Mouse (Mus musculus) layer of hippocampus, adult 9-11 months (tissue): ENCODE results near the gene Tnr.
"Not testable (repeated sequence)": the region's sequence is repeated elsewhere in the genome, so short reads cannot be mapped to it uniquely, and the experiment has no call there.

Experiments
- DNase-seq: peaks from one replicate; pipeline ENCODE4 v3.0.0; 2022

The Tnr gene

DNA sequence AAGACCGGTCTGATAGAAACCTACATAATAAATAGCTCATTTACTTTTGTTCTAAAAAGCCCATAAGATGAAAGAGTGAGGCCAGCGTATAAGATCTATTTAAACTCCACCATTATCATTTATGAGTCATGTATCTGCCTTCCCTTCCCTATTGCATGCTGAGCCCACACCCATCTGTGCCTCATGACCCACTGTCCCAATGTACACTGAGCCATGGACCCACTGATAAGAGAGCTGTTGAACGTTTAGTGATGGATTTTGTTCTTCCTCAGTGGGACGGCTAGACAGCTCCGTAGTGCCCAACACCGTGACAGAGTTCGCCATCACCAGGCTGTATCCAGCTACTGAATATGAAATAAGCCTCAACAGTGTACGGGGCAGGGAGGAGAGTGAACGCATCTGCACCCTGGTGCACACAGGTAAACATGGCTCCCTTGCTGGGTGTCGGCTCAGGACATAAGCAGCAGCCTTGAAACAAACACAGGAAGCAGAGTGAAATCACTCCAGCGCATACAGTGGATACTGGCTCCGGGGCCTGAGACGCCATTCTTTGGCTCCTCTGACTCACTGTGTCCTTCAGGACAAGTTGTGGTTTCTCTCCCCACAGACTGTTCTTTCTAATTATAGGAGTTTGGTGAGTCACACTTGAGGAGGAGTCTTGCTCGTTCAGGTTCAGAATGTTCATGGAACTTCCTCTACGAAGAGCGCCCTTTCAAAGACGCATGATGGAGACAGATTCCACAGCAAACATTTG lies 365.6 kb downstream of the Tnr start:
- DNase-seq, result no peak

GRCm38 (mm10) chr1:159890524-159890923 lies 367.0 kb downstream of the Tnr start:
- no peak for DNase-seq

DNA sequence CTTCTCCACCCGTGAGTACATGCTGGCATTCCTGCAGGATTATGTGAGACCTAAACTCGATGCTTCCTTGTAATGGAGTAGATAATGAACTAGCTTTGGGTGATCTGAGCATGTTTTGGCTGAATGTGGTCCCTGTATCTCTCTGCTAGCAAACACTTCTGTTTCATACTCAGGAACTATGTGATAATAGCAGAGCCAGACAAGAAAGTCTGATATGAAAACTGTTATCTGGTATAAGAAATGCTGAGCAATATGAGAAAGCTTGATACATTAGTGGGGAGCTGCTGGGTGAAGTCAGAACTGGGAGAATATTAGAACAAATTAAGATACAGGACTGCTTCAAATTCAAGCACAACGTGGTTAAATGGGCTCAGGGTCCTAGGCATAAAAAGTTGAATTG lies 371.5 kb downstream of the Tnr start:
- no peak for DNase-seq

DNA sequence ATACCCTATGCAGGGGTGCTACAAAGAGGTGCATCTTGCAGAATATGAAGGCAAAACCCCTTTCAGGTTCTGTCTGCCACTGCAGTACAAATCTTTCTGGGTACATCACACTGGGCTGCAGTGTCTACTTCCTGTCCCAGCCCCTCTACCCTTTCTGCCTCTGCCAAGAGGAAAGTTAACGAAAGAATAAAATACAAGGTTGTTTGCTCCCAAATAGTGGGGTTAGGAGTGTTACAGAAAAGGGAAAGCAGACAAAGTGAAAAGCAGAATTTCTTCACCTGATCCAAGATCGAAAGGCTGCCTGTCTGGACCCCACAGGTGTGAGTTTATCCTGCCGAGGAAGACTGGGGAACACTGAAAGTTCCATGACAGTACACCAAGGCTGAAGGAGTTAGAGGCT lies 376.4 kb downstream of the Tnr start:
- DNase-seq, result no peak

DNA sequence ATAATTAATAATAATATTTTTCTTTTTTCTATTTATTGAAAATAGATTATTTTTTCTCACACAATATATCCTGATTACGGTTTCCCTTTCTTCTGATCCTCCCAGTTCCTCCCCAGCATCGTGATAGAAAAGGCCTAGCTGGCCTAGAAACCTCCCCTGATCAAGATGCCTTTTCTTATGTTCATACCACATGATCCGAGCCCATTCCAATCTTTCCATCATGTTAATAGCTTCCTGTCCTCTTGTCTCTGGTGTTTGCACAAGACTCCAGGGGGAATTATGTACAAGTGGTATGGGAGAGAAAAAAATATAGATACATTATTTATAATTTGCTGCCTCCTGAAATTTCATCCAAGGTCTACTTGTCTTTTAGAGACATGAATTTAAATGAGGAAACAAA lies 377.1 kb downstream of the Tnr start:
- DNase-seq, result no peak

DNA sequence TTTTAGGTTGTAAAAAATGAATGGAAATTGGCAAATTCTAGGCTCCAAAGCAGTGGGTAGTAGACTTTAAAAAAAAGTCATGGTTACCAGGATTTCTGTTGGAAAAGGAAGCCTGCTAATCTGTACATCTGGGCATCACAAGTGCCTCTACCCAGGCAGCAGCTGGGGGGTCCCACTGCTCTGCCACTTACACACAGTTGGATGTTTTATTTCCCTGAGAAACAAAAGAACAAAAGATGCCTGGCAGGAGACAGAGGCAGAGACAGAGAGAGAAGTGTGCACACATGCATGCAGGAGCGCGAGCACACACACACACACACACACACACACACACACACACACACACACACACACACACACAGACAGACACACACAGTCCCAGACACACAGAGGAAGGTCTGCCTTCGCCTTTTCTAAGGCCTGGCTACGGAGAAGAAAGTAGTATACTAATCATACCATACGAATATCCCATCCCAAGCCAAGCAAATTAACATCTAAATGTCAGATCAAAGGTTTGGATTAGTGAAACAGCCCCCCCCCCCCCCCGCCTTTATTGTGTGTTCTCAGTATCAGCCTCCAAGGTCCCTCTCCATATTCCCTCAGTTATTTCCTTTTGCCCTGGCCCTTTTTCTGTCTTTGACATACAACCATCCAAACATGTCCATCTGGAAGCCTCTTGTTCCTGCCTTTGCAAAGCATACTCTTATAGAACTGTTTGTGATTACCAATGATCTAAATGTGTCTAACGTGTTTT lies 378.0 kb downstream of the Tnr start:
- DNase-seq, result no peak

- no peak for DNase-seq
Measured at GRCm38 (mm10) chr1:159902120-159902497, 378.5 kb downstream of the Tnr start.

DNA sequence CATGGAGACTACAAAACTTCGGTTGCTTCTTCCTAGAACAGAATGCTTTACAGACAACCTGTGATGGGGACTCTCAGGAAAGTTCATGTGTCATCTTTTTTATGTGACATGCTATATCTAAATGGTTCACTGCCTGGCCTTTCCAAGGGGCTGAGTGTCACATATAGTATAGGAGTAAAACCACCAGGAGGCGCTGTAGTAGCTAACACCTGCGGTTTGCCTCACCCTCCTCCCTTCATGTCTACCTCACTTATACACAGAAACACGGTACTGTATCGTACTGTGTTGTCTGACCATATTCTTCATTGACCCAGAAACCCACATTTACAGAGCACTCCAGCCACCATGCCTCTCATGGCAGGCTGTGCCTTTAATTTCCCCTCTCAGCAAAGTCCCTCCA lies 387.4 kb downstream of the Tnr start:
- no peak for DNase-seq

DNA sequence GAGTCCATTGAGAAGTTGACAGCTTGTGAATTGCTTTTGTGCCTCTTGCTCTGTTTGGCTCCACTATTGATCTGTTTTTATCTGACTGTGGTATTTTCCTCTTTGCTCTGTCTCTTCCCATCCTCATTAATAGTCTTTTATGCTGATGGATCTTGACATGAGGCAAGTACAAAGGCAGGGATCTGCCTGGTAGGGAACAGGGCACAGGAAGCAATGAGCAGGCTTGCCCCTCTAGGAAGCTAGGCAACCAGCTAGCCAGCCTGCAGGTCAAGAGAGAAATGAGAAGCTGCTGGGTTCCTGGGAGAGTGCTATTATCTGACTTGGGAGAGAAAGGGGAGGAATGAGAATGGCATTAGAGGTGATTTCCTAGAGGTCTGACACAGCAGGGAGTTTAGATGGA lies 391.2 kb downstream of the Tnr start:
- DNase-seq, result no peak

DNA sequence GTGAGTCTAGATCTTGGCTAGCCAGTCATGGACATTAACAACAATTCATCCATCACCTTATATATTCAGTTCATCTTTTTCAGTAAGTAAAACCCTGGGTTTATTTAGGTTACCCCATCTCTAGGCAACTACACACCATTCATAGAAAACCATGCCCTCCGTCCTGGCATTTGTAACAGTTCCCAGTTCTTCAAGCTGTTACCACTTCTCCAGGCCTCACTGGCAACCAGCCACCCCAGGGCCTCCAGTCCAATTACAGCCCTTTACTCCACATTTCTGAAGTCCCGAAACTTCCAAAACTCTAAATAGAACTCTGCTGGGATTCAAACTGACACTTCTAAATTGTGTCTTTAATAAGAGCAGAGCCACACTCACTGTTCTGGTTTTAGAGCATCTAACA lies 397.0 kb downstream of the Tnr start:
- no peak for DNase-seq

DNA sequence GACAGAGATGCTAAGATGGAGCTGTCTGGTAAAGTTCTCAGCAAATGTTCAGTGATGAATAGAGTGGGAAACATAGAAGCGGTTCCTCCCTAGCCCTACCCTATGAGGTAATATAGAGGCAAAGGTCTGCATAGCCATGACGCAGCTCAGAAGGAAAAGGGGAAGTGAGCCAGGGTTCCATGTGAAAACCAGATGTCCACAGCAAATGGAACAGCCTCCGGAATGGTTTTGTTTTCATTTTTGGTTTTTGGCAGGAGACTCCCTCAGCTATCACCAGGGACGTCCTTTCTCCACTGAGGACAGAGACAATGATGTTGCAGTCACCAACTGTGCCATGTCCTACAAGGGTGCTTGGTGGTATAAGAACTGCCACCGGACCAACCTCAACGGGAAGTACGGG lies 399.4 kb downstream of the Tnr start:
- DNase-seq, result no peak

GRCm38 (mm10) chr1:159924105-159924504 lies 400.5 kb downstream of the Tnr start:
- DNase-seq, result peak; percentile 29

DNA sequence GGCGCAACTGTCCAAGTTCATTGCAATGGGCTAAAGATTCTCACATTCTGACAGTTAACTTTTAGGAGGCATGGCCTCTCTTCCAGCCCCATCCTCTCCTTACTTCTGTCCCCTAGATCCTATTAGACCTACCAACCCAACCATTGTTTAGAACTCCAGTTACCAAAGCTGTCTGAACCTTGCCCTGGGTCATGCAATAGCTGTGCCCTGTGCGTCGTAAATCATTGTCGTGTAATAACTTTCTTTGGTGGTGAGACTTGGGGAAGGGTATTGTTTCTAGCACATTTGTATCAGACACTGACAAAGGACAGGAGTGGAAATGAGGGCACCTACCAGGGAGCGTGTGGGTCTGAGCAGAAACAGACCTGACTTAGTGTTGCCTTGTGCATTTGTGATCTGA lies 401.1 kb downstream of the Tnr start:
- no peak for DNase-seq

DNA sequence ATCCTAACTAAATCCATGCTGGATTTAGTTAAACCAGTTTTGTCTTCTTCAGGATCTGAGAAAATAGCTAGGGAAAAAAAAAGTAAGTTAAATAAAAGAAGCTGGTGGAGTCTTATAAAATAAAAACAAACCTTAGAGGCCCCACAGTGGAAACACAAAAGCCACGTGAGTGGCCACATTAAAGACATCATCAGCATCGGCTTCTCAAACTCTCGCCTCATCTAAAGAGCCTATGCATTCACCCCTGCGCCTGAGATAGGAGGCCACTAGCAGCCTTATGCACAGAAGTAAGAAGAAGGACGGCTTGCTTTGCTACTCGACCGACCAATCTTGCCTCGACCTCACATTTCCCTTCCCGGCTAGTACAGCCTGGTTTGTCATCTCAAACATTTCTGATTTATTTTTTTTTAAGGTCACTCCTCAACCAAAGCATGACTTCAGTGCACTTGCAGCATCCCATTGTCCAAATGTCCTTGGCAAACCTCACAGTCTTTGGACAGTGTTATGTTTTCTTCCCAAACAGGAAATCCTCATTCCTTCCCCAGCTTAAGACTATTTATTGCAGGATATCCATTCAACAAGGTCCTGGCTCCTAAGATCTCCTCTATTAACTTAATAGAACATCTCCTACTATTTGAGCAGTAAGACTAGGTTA lies 405.2 kb downstream of the Tnr start:
- no peak for DNase-seq

DNA sequence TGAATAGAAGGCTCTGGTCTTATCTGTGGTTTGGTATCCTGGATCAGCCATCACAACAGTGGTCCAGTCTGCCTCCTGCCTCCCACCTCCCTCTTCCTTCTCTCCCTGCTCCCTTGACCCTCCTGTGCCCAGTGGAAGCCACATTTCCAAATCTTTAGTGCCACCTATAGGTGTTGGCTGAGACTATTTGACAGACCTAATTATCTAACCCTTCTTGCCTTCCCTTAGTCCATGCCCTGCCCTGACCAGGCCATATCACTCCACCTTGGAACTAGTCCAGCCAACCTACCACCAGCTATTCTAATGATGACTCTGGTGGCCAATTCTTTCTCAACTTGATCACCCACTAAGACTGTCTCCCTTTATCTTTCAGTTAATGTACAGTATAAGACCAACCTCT lies 408.5 kb downstream of the Tnr start:
- DNase-seq, result no peak

- DNase-seq, result no peak
Measured at GRCm38 (mm10) chr1:159932598-159932997, 409.0 kb downstream of the Tnr start.

GRCm38 (mm10) chr1:159938449-159938848 lies 414.9 kb downstream of the Tnr start:
- DNase-seq, result no peak

DNA sequence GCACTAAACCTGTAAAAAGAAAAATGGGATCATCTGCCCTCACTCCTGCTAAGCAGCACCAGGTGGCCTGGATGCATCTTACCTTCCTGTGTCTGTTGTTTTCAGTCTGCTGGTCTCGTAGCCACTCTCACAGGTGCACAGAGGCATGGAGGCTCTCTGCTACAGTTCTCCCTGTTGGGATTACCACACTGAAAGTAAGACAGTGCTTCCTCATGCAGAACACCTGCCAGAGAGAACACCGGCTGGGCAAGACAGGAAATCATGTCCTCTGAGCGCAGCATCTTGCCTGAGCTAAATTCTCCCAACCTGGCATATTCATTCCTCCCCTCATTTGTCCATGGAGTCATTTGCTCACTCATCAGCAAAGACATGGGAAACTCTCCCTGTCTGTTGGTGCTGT lies 415.8 kb downstream of the Tnr start:
- no peak for DNase-seq

DNA sequence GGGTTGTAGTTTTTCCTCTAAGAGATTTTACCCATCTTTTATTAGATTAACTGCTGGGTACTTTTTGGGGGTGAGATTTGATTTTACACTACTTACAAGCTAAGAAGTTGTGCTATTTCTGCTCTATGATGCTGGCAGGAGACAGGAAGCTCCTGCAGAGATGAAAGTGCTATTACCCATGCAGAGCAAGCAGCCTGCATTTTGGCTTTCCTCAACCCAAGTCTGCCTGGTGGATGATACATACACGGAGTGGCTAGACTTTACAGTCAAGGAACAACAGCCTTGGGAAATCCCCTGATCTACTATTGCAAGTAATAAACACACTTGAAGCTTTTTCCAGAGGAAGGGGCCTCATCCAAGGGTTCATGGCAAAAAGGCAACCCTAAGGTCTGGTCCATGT lies 430.0 kb downstream of the Tnr start:
- DNase-seq, result no peak

- no peak for DNase-seq
Measured at GRCm38 (mm10) chr1:159963351-159963750, 439.8 kb downstream of the Tnr start.

DNA sequence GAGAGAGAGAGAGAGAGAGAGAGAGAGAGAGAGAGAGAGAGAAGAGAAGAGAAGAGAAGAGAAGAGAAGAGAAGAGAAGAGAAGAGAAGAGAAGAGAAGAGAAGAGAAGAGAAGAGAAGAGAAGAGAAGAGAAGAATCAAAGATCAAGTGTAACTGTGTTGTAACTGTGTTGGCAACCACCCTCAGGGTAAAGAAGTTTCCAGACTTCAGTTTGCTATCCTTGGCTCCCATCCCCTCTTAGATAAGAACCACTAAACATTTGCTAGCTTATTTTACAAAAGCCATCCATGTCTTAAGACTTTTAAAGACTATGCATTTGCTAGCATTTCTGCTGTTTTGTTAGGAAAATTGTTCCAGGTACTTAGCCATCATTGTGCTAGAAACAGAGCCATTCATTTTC lies 442.7 kb downstream of the Tnr start:
- DNase-seq, result not testable (repeated sequence)

GRCm38 (mm10) chr1:159968395-159968794 lies 444.8 kb downstream of the Tnr start:
- no peak for DNase-seq

DNA sequence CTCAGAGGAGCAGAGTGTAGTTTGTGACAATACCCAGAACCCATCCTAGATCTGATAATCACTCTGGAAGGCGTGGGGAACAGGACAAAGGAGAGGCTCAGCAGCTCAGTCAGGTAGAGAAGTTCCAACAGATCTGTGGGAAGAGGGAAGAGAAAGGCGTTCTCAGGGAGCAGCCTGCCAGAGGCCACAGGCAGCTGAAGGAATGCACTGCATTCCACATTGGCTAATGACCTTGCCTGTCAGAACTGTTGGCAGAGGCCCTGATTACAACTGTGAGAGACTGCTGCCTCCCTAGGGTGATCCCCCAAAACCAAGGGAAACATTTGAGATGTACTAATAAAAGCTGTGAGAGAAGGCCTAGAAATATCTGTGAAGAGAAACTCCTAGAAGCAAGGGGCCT lies 454.2 kb downstream of the Tnr start:
- no peak for DNase-seq

- no peak for DNase-seq
Measured at GRCm38 (mm10) chr1:159979096-159979495, 455.5 kb downstream of the Tnr start.
